Mouse (Mus musculus): Measurements from ENCODE around the gene Smagp.

Gene Smagp

GRCm38 (mm10) chr15:100600696-100601272 is 36.0 kb downstream of the Smagp start:
- H3K36me3 ChIP-seq (ENCODE audit: insufficient read depth, low read length): no peaks in the 10 kb centered on the region
- TF ChIP-seq NANOG (IDR thresholded peaks at IDR 0.05; ENCODE audit: borderline replicate concordance, low read length) (no peak), CTCF (conservative IDR thresholded peaks at IDR 0.05; ENCODE audit: low read length) (no peak), POU5F1 (IDR thresholded peaks at IDR 0.05; ENCODE audit: borderline replicate concordance, low read length) (no peak)
- H3K4me3 ChIP-seq (replicated peaks; ENCODE audit: low read length): 0 out of 2 replicates have a peak overlapping the region, but pooled peaks have one; percentile 76

GRCm38 (mm10) chr15:100600047-100600695 is 36.6 kb downstream of the Smagp start:
- H3K9me3 ChIP-seq (ENCODE audit: low read length): no peaks in the 10 kb centered on the region
- TF ChIP-seq POU5F1 (IDR thresholded peaks at IDR 0.05; ENCODE audit: borderline replicate concordance, low read length): no peak
- TF ChIP-seq CTCF (conservative IDR thresholded peaks at IDR 0.05; ENCODE audit: low read length): no peak
- no peak for TF ChIP-seq NANOG (IDR thresholded peaks at IDR 0.05; ENCODE audit: borderline replicate concordance, low read length)
- H3K4me3 ChIP-seq (replicated peaks; ENCODE audit: low read length): peak overlapping the region; percentile 76
- peaks cover 27% of the 10 kb centered on the region for H3K4me1 ChIP-seq (replicated peaks; ENCODE audit: low read depth, low read length)
- H3K36me3 ChIP-seq (ENCODE audit: insufficient read depth, low read length): no peaks in the 10 kb centered on the region
- H3K27me3 ChIP-seq (ENCODE audit: insufficient read depth, low read length): peaks cover 47% of the 10 kb centered on the region

More at GRCm38 (mm10) chr15:100600696-100601272, 36.0 kb downstream of the Smagp start:
- Histone ChIP-seq H3K9me3 (ENCODE audit: low read length) (no peaks in the 10 kb centered on the region), H3K27me3 (ENCODE audit: insufficient read depth, low read length) (peaks cover 49% of the 10 kb centered on the region), H3K4me1 (replicated peaks; ENCODE audit: low read depth, low read length) (peaks cover 29% of the 10 kb centered on the region)

GRCm38 (mm10) chr15:100599276-100600046 is 37.3 kb downstream of the Smagp start, which contains the start of gene Pou6f1:
Gene Pou6f1, minus strand, starts transcription at chr15:100599984.
- H3K27me3 ChIP-seq (ENCODE audit: insufficient read depth, low read length): peaks cover 50% of the 10 kb centered on the region
- H3K4me1 ChIP-seq (replicated peaks; ENCODE audit: low read depth, low read length): peaks cover 20% of the 10 kb centered on the region
- TF ChIP-seq POU5F1 (IDR thresholded peaks at IDR 0.05; ENCODE audit: borderline replicate concordance, low read length) (no peak), CTCF (conservative IDR thresholded peaks at IDR 0.05; ENCODE audit: low read length) (no peak), NANOG (IDR thresholded peaks at IDR 0.05; ENCODE audit: borderline replicate concordance, low read length) (no peak)
- H3K9me3 ChIP-seq (ENCODE audit: low read length): no peaks in the 10 kb centered on the region
- peak within 1 kb of the TSS; percentile 76 for H3K4me3 ChIP-seq (replicated peaks; ENCODE audit: low read length)
- no peaks in the 10 kb centered on the region for H3K36me3 ChIP-seq (ENCODE audit: insufficient read depth, low read length)

- Histone ChIP-seq H3K4me3 (replicated peaks; ENCODE audit: low read length) (peak overlapping the region; percentile 76), H3K27me3 (ENCODE audit: insufficient read depth, low read length) (peaks cover 56% of the 10 kb centered on the region), H3K36me3 (ENCODE audit: insufficient read depth, low read length) (no peaks in the 10 kb centered on the region), H3K9me3 (ENCODE audit: low read length) (no peaks in the 10 kb centered on the region), H3K4me1 (replicated peaks; ENCODE audit: low read depth, low read length) (peaks cover 19% of the 10 kb centered on the region)
- no peak for TF ChIP-seq NANOG (IDR thresholded peaks at IDR 0.05; ENCODE audit: borderline replicate concordance, low read length)
- TF ChIP-seq POU5F1 (IDR thresholded peaks at IDR 0.05; ENCODE audit: borderline replicate concordance, low read length): no peak
- no peak for TF ChIP-seq CTCF (conservative IDR thresholded peaks at IDR 0.05; ENCODE audit: low read length)
These were observed 37.9 kb downstream of the Smagp start for GRCm38 (mm10) chr15:100598883-100599275.

- H3K27me3 ChIP-seq (ENCODE audit: insufficient read depth, low read length): peaks cover 54% of the 10 kb centered on the region
- H3K4me1 ChIP-seq (replicated peaks; ENCODE audit: low read depth, low read length): peaks cover 19% of the 10 kb centered on the region
- no peak for TF ChIP-seq CTCF (conservative IDR thresholded peaks at IDR 0.05; ENCODE audit: low read length)
- no peak for TF ChIP-seq NANOG (IDR thresholded peaks at IDR 0.05; ENCODE audit: borderline replicate concordance, low read length)
- no peak for TF ChIP-seq POU5F1 (IDR thresholded peaks at IDR 0.05; ENCODE audit: borderline replicate concordance, low read length)
- H3K4me3 ChIP-seq (replicated peaks; ENCODE audit: low read length): peak overlapping the region; percentile 76; the same call in 1 of the 2 replicates
- H3K36me3 ChIP-seq (ENCODE audit: insufficient read depth, low read length): no peaks in the 10 kb centered on the region
- no peaks in the 10 kb centered on the region for H3K9me3 ChIP-seq (ENCODE audit: low read length)
These were observed 38.4 kb downstream of the Smagp start for GRCm38 (mm10) chr15:100598287-100598882.

GRCm38 (mm10) chr15:100592817-100593216 is 43.9 kb downstream of the Smagp start:
- peaks cover 3% of the 10 kb centered on the region; the same call in 1 of the 2 replicates for H3K4me1 ChIP-seq (replicated peaks; ENCODE audit: low read depth, low read length)
- TF ChIP-seq POU5F1 (IDR thresholded peaks at IDR 0.05; ENCODE audit: borderline replicate concordance, low read length) (no peak), NANOG (IDR thresholded peaks at IDR 0.05; ENCODE audit: borderline replicate concordance, low read length) (no peak), CTCF (conservative IDR thresholded peaks at IDR 0.05; ENCODE audit: low read length) (no peak)
- no peaks in the 10 kb centered on the region for H3K9me3 ChIP-seq (ENCODE audit: low read length)
- H3K4me3 ChIP-seq (replicated peaks; ENCODE audit: low read length): no peak overlapping the region
- H3K36me3 ChIP-seq (ENCODE audit: insufficient read depth, low read length): no peaks in the 10 kb centered on the region
- peaks cover 27% of the 10 kb centered on the region for H3K27me3 ChIP-seq (ENCODE audit: insufficient read depth, low read length)

- H3K27me3 ChIP-seq (ENCODE audit: insufficient read depth, low read length): peaks cover 35% of the 10 kb centered on the region
- H3K4me3 ChIP-seq (replicated peaks; ENCODE audit: low read length): no peak overlapping the region
- H3K9me3 ChIP-seq (ENCODE audit: low read length): no peaks in the 10 kb centered on the region
- H3K4me1 ChIP-seq (replicated peaks; ENCODE audit: low read depth, low read length): peaks cover 10% of the 10 kb centered on the region
- no peak for TF ChIP-seq CTCF (conservative IDR thresholded peaks at IDR 0.05; ENCODE audit: low read length)
- TF ChIP-seq NANOG (IDR thresholded peaks at IDR 0.05; ENCODE audit: borderline replicate concordance, low read length): no peak
- H3K36me3 ChIP-seq (ENCODE audit: insufficient read depth, low read length): no peaks in the 10 kb centered on the region
These were observed 46.3 kb downstream of the Smagp start for GRCm38 (mm10) chr15:100590436-100590835.

- Histone ChIP-seq H3K36me3 (ENCODE audit: insufficient read depth, low read length) (no peaks in the 10 kb centered on the region), H3K4me3 (replicated peaks; ENCODE audit: low read length) (no peak overlapping the region), H3K9me3 (ENCODE audit: low read length) (no peaks in the 10 kb centered on the region), H3K4me1 (replicated peaks; ENCODE audit: low read depth, low read length) (peaks cover 10% of the 10 kb centered on the region), H3K27me3 (ENCODE audit: insufficient read depth, low read length) (peaks cover 26% of the 10 kb centered on the region)
- TF ChIP-seq POU5F1 (IDR thresholded peaks at IDR 0.05; ENCODE audit: borderline replicate concordance, low read length) (no peak), CTCF (conservative IDR thresholded peaks at IDR 0.05; ENCODE audit: low read length) (no peak), NANOG (IDR thresholded peaks at IDR 0.05; ENCODE audit: borderline replicate concordance, low read length) (no peak)
These were observed 48.4 kb downstream of the Smagp start for GRCm38 (mm10) chr15:100588297-100588696.
